Mouse (Mus musculus) spleen, postnatal 4 days (tissue): ENCODE data around the gene Plcxd1.
"Not testable (repeated sequence)": the region's sequence is repeated elsewhere in the genome, so short reads cannot be mapped to it uniquely, and the experiment has no call there.

ENCODE experiments used
- DNase-seq, 2 experiments: peaks; one replicate each; pipeline ENCODE4 v3.0.0; 2022; ENCODE audit warnings: low spot score in 2 of 2

The Plcxd1 gene

GRCm38 (mm10) chr5:110099656-110100580 is at the start of gene Plcxd1:
Plcxd1 (plus strand) TSS chr5:110099969.
- DNase-seq, result no peak

GRCm38 (mm10) chr5:110057637-110058408 is 41.9 kb upstream of the Plcxd1 start:
- DNase-seq, result peak; percentile 80 to 86

DNA sequence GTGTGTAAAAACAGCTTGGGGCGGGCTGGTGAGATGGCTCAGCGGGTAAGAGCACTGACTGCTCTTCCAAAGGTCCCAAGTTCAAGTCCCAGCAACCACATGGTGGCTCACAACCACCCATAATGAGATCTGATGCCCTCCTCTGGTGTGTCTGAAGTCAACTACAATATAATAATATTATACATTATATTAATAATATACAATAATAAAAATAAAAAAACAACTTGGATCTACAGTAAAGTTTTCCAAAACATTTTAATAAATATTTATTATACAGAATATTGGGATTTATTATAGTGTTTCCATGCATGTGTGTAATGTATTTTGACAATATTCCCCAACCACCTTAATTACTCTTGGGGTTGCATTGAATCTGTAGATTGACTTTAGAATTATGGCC is 27.4 kb upstream of the Plcxd1 start, which contains the start of gene Gm17655:
Gene Gm17655 (minus strand): TSS at position 101 of the 400 bp plus-strand sequence.
- DNase-seq, result not testable (repeated sequence)

- no peak for DNase-seq
Observed at GRCm38 (mm10) chr5:110082961-110083360, 16.8 kb upstream of the Plcxd1 start.

DNA sequence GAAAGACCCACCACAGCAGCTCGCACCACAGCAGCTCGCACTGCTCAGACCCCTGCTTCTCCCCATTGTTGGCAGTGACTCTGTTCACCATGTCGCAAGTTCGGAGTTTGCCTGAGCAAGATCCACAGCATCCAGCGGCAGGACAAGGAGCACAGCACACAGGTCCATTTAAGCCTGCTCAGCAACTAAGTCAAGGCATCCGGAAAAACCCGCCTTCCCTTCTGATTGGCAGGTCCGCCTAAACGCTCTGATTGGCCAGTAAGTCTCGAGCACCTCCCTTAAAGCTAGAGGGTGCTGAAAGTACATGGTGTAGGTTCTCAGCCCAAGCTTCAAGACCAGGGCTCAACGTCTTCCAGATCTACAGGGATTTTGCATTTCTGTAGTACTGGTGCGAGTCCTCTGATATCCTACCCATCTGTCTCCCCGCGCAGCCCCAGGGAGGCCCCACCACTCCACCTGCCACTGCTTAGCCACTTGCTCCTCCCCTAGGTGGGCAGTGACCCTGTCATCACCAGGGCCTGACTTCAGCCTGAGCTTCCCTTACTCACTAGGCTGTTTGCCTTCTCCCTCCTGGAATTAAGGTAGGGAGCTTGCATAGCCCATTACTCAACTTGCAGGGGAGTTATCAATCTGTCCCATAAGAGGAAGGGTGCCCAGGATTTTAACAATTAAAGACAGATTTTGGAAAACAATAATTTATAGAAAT is 13.5 kb upstream of the Plcxd1 start:
- DNase-seq, result no peak

DNA sequence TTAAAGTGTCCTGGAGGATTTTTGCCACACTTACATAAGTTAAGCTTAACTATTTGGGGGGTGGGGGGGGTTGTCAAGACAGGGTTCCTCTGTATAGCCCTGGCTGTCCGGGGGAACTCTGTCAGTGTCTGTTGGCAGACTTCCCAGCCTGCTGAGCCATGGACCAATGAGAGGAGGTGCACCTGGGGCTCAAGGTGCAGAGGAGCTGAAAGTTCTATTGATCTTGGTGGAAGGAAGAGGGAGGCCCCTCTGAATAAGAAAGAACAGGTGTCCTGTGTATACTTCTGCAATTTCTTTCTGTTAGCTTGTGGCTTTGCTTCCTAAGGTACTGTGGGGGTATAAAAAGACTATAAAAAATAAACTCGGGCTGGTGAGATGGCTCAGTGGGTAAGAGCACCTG is 8.2 kb upstream of the Plcxd1 start:
- DNase-seq, result no peak

DNA sequence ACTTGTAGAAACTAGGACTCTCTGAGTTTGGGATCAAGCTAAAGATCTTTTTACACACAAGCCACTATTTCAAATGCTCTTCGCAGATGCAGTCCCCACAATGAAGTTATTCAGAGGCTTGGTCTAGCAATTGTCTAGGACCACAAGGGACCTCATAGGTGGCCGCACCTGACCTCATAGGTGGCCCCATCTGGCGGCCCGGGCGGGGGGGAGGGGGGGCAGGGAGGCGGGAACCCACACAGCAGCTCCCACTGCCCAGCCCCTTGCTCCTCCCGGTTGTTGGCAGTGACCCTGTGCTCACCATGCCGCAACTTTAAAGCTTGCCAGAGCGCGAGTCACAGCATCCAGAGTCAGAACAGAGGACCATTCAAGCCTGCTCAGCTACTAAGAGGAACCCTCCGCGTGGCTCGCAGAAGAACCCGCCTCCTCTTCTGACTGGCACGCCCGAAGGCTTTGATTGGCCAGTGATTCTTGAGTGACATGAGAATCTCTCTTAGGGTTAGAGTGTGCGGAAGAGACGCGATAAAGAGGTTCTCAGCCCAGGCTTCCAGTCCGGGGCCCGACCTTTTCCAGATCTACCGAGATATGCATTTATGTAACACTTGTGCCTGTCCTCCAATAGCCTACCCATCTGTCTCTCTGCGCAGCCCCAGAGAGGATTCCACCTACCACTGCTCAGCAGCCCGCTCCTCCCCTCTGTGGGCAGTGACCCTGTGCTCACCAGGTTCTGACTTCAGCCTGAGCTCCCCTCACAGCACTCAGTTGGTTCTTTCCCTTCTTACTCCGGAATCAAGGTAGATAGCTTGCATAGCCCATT is 5.5 kb upstream of the Plcxd1 start, which contains the start of gene Gm35315:
Gene Gm35315 (minus strand): TSS at position 391 of the 817 bp plus-strand sequence.
- peak; percentile 82 to 88 for DNase-seq

DNA sequence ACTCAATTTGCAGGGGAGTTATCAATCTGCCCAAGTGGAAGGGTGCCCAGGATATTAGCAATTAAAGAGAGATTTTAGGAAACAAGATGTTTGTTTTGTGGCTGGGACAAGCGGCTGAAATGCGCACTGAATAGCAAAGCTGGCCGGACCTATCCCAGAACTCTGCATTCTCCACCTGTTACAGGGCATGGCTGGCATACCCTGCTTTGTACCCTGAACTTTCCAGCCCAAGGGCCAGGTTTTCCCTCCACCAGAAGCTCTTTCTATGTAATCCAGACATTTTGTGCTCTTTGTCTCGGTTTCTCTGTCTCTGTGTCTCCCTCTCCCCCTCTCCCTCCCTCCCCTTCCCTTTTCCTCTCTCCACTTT is 4.9 kb upstream of the Plcxd1 start:
- DNase-seq, result no peak

DNA sequence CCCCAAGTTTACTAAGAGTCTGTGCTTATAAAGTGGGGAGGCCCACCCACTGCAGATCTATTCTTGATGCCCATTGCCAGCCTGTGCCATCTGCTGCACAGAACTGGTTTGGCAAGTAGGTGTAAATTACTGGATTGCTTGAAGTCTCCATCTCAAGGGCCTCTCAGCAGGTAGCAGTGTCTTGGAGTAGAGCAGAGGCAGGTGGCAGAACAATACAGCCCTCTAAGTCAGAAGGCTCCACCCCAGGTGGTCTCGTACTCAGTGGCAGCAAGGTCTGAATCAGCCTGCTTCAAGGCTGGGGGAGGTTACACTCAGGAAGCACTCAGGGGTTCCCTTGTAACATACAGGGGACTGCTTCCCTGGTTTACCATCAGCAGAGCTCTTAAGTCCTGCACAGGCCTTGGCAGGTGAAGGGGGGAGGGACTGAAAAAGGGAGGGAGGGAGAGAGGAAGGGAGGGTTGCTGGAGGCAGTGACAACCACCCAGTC is 735 bp upstream of the Plcxd1 start:
- no peak for DNase-seq

GRCm38 (mm10) chr5:110100921-110101631 is 1.3 kb downstream of the Plcxd1 start:
- peak in 1 of 2 experiments; percentile 69 for DNase-seq

- DNase-seq, result peak in 1 of 2 experiments; percentile 70
Observed at GRCm38 (mm10) chr5:110101716-110102347, 2.1 kb downstream of the Plcxd1 start.

- no peak for DNase-seq
Observed at GRCm38 (mm10) chr5:110102429-110102828, 2.7 kb downstream of the Plcxd1 start.

DNA sequence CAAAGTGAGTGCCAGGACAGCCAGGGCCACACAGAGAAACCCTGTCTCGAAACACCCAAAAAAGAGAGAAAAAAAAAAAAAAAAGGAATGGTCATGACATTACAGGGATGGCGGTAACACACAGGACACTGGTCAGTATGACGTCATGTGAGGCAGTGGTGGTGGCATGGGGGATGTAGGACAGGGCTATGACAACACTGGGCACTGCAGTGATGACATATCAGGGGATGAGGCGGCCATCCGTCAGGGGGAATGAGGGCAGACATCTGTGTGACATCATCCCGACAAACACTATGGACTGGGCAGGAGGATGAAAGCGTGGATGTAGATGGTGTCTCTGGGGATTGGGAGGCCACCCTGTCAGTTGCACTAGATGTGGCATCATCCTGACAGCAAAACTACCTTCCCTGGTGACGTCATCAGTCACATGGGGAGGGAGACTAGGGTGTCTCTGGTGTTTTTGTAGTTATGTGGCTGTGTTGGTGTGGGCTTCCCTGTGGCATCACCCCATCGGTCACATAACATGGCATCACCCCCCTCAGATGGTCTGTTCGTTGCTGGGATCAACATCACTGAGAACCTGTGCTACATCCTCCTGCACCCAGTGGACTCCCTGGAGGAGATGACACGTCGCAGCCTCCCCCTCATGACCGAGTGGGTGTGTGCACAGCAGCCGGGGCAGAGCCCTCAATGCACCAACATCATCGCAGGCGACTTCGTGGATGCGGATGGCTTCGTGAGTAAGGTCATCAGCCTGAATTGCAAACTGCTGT is 3.3 kb downstream of the Plcxd1 start:
- DNase-seq, result no peak

DNA sequence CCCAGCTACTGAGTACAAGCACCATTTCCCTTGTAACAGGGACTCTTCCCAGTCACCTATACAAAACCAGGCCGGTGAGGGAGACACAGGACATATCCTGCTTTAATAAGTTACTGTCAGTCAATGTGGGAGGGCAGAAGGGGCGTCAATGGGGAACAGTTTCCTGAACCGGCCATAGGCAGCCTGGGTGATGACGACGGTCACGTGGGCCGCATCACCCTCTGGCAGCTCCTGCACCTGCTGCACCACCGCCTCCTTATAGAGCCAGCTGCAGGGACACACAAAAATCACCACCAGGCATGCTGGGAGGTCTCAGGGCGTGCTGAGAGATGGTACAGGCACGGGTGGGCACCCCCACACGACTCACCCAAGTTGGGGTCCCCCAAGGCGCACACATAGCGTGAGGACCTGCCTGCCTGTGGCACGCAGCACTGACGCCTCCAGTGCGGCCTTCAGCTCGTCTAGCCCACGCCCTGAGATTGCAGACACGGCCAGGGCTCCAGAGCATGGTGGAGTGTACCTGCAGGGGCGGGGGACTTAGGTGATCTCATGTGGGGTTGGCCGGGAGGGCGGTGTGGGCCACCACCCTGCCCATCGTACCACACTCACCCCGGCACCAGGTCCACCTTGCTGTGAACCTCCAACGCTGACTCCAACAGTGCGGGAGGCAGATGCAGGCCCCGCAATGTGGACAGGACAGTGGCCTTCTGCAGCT is 4.3 kb downstream of the Plcxd1 start:
- DNase-seq, result no peak

DNA sequence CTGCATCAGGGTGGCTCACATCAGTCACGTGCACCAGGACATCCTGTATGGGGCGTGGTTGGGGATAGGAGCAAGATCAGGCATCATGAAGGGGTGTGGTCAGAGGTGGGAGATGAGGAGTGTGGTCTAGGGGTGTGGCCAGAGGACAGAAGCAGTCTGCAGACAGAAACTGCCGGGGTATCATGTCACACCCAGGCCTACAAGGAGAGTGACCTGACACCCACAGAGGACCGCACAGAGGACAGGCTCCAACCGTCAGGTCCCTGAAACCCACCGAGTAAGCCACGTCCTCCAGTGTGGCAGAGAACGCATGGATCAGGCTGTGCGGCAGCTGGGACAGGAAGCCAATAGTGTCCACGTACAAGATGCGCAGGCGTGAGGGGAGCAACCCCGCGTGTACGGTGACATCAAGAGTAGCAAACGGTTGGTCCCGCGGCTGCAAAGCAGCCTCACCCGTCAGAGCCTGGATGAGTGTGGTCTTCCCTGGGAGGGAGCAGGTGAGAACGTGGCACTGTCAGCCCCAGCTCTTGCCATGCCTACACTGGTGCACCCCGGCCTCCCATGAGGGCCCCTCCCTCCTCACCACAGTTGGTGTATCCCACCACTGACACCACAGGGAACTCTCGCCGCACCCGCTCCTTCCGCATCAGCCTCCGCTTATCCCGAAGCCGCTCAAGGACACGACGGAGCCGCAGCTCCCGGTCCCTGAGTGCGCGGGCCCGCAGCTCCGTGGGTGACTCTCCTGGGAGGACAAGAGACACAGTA is 5.0 kb downstream of the Plcxd1 start:
- DNase-seq, result no peak

GRCm38 (mm10) chr5:110106140-110106871 is 6.5 kb downstream of the Plcxd1 start:
- no peak for DNase-seq
